Mouse (Mus musculus): Measurements from ENCODE around the gene Kcnq1.

The Kcnq1 gene

DNA sequence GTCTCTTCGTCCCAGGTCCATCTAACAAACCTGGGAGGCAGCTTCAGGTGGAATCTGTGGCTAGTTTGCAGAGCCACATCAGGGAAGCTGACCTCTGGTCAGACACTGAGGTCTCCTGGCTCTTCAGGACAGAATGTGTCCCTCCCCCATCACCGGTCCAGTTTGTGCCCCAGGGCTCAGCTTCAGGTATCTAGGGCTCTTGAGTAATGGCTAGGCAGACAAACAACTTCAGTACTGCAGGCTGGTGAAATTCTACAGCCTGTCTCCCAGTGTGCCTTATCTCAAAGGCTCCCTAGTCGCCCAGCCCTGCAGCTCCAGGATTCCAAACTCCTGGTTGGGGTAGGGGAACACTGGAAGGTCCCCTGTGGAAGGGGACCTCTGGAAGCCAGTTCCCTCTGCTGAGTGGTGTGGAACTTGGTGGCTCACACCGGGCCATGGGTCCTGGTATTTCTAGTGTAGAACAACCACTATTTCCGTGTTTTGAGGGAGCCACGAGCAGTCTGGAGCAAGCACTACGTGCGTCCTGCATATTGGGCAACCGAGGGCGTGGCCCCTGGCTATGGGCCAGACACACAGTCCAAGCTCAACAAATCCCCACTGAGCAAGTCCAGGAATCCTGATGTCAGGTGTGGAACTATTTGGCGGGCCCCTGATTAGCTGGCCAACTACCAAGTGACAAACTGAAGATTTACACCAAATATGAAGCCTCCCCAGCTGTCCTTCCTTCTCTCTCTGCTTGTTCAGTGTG lies 207.6 kb downstream of the Kcnq1 start:
- no peak for DNase-seq (ENCODE audit: low spot score in 2 of 2)

DNA sequence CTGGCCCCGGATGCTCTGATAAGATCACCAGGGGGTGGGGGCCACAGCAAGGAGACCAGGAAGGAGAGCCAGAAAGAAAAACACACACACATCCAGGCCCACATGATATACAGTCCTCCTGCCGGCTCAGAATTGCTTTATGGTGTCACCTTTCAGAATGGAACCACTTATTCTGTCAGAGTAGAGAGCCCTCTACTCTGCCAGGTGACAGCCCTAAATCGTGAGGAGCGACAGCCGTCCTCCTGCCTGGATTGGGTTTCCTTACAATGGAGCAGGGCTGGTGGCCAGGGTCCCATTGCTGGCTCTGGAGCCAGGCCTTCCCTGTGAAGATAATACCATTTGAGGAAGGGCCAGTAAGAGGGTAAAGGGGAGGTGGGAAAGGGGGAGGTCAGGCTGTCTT lies 212.3 kb downstream of the Kcnq1 start:
- DNase-seq (ENCODE audit: low spot score in 2 of 2) = no peak

GRCm38 (mm10) chr7:143320367-143320766 lies 214.2 kb downstream of the Kcnq1 start:
- DNase-seq (ENCODE audit: low spot score in 2 of 2) = no peak

DNA sequence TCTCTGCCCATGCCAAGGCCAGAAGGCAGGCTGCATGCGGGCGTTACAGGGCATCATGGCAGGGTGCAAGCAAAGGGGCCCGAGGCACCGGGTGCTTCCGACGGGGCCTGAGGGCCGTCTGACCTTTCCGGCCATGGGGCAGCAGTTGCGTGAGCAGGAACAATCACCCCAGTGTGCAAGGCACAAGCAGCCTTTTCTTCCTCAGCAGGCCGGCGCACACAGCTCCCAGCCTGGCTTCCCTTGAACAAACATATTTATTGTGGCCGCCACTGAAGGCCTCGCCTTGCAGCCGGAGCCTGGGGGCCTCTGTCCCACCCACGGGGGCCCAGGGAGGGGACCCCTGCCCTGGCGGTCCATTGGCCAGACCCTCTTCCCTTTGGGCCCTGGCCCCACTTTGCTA lies 218.9 kb downstream of the Kcnq1 start:
- DNase-seq (ENCODE audit: low spot score in 2 of 2) = no peak

DNA sequence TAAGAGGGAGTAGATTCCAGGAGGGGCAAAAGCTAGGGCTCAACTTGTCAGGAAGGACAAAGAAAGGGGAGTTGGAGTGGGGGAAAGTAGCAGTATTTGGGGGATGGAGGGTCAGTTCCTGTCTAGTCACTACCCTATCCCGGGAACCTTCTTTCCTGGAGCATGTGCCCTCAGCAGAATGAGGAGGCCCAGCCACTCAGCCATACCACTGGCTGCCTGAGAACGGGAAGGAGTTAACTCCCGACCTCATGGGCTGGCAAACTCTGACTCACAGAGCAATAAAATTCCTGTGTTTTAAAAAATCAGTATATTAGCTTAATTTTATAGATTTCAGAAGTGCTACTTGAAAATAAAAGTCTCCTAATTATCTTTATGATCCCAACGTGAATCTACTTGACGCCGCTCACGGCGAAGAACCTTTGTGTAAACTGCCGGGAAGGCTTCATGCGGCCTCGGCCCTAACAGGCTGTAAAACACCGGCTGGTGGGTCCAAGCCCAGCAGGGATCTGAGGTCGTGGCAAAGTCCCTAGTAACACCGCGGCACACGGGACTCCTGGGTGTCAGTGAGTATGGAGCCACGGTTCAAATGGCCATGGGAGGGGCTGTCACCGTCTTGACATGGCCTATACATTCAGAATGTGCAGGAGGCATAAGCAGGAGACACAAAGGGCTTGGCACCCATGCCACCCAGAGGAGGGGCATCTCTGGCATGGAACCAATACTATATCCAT lies 222.2 kb downstream of the Kcnq1 start:
- no peak for DNase-seq (ENCODE audit: low spot score in 2 of 2)

GRCm38 (mm10) chr7:143329110-143329810 lies 223.1 kb downstream of the Kcnq1 start:
- DNase-seq (ENCODE audit: low spot score in 2 of 2) = no peak

- DNase-seq (ENCODE audit: low spot score in 2 of 2) = no peak
Observed at GRCm38 (mm10) chr7:143333040-143333439, 226.9 kb downstream of the Kcnq1 start.

- no peak for DNase-seq (ENCODE audit: low spot score in 2 of 2)
Observed at GRCm38 (mm10) chr7:143333604-143334003, 227.4 kb downstream of the Kcnq1 start.

GRCm38 (mm10) chr7:143338690-143339089 lies 232.5 kb downstream of the Kcnq1 start:
- DNase-seq (ENCODE audit: low spot score in 2 of 2) = no peak

DNA sequence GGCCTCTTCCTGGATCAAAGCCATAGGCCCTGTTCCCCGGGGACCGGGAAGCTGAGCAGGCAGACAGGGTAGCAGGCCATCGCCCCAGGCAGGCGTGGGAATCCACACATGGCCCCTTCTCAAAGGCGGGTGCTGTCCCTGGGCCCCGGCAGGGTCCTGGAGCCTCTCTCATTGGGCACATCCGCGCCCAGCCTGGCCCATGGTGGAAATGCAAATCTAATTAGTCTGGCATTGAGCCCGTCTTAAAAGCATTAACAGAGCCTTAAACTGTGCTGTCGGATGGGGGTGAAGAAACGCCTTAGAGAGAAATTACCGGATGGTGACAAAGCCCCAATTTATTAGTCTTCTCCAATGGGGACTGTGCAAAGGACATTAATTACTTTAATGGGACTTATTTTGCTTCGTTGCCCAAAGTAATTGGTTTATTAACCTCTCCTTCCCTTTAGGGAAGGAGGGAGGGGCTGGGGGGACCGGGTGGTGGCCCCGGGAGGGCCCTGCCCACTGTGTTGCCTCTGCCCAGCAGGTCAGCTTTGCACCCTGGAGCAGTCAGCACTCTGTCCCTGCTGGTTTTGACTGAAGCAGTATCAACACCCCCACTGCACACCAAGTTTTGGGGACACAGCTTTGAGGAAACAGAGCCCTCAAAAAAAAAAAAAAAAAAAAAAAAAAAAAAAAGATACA lies 234.6 kb downstream of the Kcnq1 start:
- DNase-seq (ENCODE audit: low spot score in 2 of 2) = no peak

DNA sequence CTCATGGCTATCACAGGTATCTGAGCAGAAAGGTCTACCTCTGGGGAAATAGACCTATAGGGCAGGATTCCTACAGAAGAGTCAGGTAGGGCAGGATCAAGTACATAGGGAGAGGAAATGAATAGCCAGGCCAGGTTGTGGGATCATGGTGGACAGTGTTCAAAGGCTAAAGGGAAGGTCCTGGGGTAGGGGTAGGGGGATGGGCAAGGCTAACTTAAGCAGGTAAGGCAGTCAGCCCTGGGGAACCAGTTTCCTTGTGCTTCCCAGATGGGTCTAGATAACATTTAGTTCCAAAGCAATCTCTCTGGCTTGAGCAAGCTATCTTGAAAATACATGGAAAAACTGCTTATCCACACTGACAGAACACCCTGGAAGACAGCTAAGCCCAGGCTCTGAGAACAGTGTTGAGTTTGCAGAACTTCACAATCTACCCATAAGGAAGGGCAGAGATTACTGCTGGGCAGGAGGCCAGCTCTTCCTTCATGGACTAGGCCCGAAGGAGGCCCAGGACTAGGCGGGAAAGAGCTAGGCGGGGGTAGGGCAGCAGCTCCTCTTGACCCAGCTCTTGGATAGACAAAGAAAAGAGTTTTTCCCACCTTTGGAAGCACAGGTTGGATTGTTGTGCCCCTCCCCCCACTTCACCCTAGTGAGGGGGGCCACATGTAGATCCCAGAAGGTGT lies 235.3 kb downstream of the Kcnq1 start:
- DNase-seq (ENCODE audit: low spot score in 2 of 2) = no peak

DNA sequence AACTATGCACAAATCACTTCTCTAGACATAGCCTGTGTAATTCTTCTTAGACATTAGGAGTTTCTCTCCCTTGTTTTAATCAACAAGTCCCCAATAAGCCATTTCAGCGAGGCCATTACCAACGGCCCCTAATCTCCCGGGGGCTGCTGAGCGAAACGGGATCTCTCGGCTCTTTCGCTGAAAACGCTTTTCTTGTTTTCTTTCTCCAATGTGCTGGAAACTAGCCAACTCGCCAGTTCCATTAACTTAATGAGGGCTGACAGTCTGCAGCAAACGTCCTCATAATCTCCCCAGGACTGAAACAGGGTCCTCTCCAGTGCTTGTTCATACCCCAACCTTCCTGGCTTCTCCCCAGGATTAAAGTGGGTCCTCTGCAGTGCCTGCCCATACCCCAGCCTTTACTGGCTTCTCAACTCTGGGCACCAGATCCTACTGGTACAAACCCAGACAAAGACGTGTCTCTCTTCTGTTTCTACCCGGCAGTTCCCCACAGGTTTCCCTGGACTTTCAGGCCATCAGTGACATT lies 237.7 kb downstream of the Kcnq1 start:
- DNase-seq (ENCODE audit: low spot score in 2 of 2) = no peak

GRCm38 (mm10) chr7:143349287-143349686 lies 243.1 kb downstream of the Kcnq1 start:
- no peak for DNase-seq (ENCODE audit: low spot score in 2 of 2)

- DNase-seq (ENCODE audit: low spot score in 2 of 2) = no peak
Observed at GRCm38 (mm10) chr7:143349848-143350247, 243.7 kb downstream of the Kcnq1 start.

GRCm38 (mm10) chr7:143355831-143356230 lies 249.7 kb downstream of the Kcnq1 start:
- no peak for DNase-seq (ENCODE audit: low spot score in 2 of 2)

- DNase-seq (ENCODE audit: low spot score in 2 of 2) = no peak
Observed at GRCm38 (mm10) chr7:143357109-143357508, 250.9 kb downstream of the Kcnq1 start.

DNA sequence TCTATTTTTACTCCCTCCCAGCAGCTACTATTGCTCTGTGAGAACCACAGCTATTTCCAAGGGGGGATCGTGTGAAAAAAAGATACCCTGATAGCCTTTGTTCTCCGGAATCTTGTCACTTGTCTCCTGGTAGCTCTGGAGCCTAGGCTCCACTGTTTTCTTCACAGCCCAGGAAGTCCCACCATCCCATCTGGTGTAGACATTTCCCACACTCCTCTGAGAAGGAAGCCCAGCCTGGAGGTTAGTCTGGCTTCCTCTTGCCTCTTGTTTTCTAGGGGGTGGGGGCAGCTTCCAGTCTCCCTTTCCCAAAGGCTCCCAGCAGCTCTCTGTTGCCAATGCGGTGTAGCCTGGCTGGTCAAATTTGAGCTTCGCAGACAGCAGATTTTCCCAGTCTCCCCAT lies 251.7 kb downstream of the Kcnq1 start:
- DNase-seq (ENCODE audit: low spot score in 2 of 2) = no peak

GRCm38 (mm10) chr7:143359762-143360161 lies 253.6 kb downstream of the Kcnq1 start:
- no peak for DNase-seq (ENCODE audit: low spot score in 2 of 2)

DNA sequence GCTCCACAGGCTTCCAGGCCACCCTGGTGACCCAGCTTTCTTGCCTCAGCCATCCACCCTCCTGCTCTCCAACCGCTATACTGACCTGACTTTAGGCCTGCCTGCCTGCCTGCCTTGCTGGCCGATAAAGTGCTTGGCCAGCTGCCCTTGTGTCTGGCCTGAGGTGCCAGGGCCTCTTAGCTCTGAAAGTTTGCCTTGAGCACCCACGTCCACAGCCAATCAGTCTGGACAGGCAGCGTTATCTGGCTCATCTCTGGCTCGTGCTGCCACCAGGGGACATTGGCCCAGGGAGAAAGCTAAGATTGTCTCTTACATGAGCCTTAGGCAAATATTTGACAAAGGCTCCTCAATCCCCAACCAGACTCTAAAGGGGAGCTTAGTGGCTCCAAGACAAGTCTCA lies 254.6 kb downstream of the Kcnq1 start:
- no peak for DNase-seq (ENCODE audit: low spot score in 2 of 2)

DNA sequence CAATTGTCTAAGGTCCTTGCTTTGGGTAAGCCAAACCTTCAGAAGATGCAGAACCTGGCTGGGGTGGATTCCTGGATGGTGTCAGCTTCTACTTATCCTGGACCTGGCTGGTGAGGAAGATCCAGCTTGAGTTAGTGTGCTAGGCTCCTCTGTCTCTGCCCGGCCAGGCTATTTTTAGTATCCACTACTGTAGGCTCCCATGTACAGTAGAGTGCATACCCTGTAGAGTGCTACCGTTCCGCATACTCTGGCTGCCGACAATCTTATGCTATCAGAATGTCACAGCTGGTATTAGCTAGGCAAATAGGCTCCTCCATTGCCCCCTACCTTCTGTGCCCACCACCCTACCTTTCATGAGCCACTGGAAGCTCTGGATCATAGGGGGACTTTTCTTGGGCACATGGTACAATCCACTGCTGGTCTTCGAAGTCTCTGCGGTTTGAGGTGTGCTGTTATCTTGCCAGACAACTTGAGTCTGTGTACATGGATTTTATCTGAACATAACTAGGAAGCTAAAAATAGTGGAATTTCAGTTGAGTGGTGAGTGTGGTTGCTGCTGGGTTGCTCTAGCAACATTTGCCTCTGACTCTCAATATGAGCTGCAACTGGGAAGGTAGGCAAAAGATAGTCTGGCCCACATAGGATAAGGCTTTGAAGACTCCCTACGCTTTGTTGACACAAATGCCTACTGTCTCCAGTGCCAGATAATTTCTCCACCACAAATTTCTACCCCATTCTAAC lies 258.1 kb downstream of the Kcnq1 start:
- DNase-seq (ENCODE audit: low spot score in 2 of 2) = no peak

Data from spleen, postnatal 14 days (tissue).